Mouse (Mus musculus) liver, embryonic 12.5 days (tissue): ENCODE data around the gene Calu. TPM values are rescaled to one million over a fixed set of nuclear protein-coding genes. Genes with fewer than 3 reads are reported as not detected.

Experiments
- ATAC-seq: fragments of 200-750 bp; cut with Nextera tagmentation; 2 replicates; pipeline ENCODE4 v1.8.0; 2017; ENCODE audit warnings: moderate number of reproducible peaks, mild to moderate bottlenecking, moderate library complexity
- H3K27ac ChIP-seq: fragments of 300-500 bp; sonication (generic); 2 replicates; pipeline ENCODE4 v1.5.1; 2016; ENCODE audit warnings: mild to moderate bottlenecking
- H3K27me3 ChIP-seq: fragments of 300-500 bp; sonication (generic); replicated peaks from 2 replicates; pipeline ENCODE4 v1.6.1; 2016; ENCODE audit warnings: mild to moderate bottlenecking, moderate library complexity
- H3K36me3 ChIP-seq: fragments of 300-500 bp; sonication (generic); 2 replicates; pipeline ENCODE4 v1.6.1; 2016; ENCODE audit warnings: mild to moderate bottlenecking, moderate library complexity
- H3K4me1 ChIP-seq: fragments of 300-500 bp; sonication (generic); 2 replicates; pipeline ENCODE4 v1.6.1; 2016
- H3K4me2 ChIP-seq: fragments of 300-500 bp; sonication (generic); 2 replicates; pipeline ENCODE4 v1.6.1; 2016; ENCODE audit warnings: mild to moderate bottlenecking, moderate library complexity
- H3K4me3 ChIP-seq: fragments of 300-500 bp; sonication (generic); 2 replicates; pipeline ENCODE4 v1.5.1; 2016; ENCODE audit warnings: mild to moderate bottlenecking, moderate library complexity
- H3K9ac ChIP-seq: fragments of 300-500 bp; sonication (generic); 2 replicates; pipeline ENCODE4 v1.6.1; 2016; ENCODE audit warnings: mild to moderate bottlenecking, moderate library complexity
- H3K9me3 ChIP-seq: fragments of 300-500 bp; sonication (generic); replicated peaks from 2 replicates; pipeline ENCODE4 v1.6.1; 2016; ENCODE audit warnings: mild to moderate bottlenecking, moderate library complexity
- WGBS: fragments of 180-500 bp; shearing (Covaris S2); methylation state at CpG from one replicate; pipeline ENCODE4 v1.1.7; 2016; ENCODE audit not compliant: insufficient replicate concordance; 5-methylcytosine and 5-hydroxymethylcytosine counted together
- polyA plus RNA-seq: library from polyadenylated mRNA; unstranded; fragments of >200 nt; fragmentation: Nextera tagmentation; extraction: Ambion mirVana; gene quantifications from 2 replicates; pipeline ENCODE4 v1.2.1, GENCODE M21; 2016

Gene Calu
- 127 and 131 TPM in 2 replicates for polyA plus RNA-seq

- WGBS, result under 1% methylated on average over 55 of the region's 55 CpGs
- Histone ChIP-seq H3K4me2 (peak within 1 kb of the TSS; percentile 71), H3K36me3 (no peaks in the 10 kb centered on the region), H3K4me1 (peaks cover 43% of the 10 kb centered on the region), H3K27ac (peak within 1 kb of the TSS; percentile 79), H3K9ac (peak within 1 kb of the TSS; percentile 90), H3K27me3 (no peaks in the 10 kb centered on the region), H3K4me3 (peak within 1 kb of the TSS; percentile 91), H3K9me3 (no peaks in the 10 kb centered on the region)
- peak; percentile 97 for ATAC-seq
Observed at GRCm38 (mm10) chr6:29347665-29348370, at the start of gene Calu. TSS of gene Calu (plus strand) at chr6:29348069.

- Histone ChIP-seq H3K4me2 (no peak overlapping the region), H3K4me1 (no peaks in the 10 kb centered on the region), H3K27ac (no peak overlapping the region), H3K27me3 (no peaks in the 10 kb centered on the region; the same call in 1 of the 2 replicates), H3K9me3 (no peaks in the 10 kb centered on the region), H3K36me3 (no peaks in the 10 kb centered on the region), H3K9ac (no peak overlapping the region), H3K4me3 (no peak overlapping the region)
- 49% methylated on average over 2 of the region's 2 CpGs for WGBS
- ATAC-seq, result no peak
Observed at GRCm38 (mm10) chr6:29299112-29299511, 48.8 kb upstream of the Calu start.

DNA sequence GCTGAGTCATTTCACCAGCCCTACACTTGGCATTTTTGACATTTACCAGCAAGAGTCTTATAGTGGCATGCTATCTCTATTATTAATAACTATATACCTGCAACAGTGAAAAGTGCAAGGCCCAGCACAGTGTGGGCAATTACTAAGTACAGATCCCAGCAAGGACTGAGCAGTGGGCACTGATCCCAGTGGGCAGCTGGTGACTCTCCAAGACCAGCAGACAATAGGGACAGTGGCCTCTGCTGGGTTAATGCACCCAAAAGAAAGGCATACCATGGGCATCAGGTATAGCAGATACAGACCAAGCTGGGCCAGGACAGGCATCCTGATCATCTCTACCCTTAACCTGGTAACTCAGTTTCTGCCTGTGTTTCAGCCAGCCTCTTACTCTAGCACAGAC lies 44.6 kb upstream of the Calu start:
- no peak overlapping the region for H3K9ac ChIP-seq
- no peaks in the 10 kb centered on the region for H3K36me3 ChIP-seq
- no peak for ATAC-seq
- H3K4me1 ChIP-seq, result no peaks in the 10 kb centered on the region
- no peaks in the 10 kb centered on the region; the same call in 1 of the 2 replicates for H3K27me3 ChIP-seq
- H3K4me2 ChIP-seq, result no peak overlapping the region
- H3K9me3 ChIP-seq, result no peaks in the 10 kb centered on the region
- no peak overlapping the region for H3K27ac ChIP-seq
- H3K4me3 ChIP-seq, result no peak overlapping the region

- Histone ChIP-seq H3K36me3 (no peaks in the 10 kb centered on the region), H3K27me3 (no peaks in the 10 kb centered on the region; the same call in 1 of the 2 replicates), H3K9ac (no peak overlapping the region), H3K4me2 (no peak overlapping the region), H3K9me3 (no peaks in the 10 kb centered on the region), H3K4me1 (no peaks in the 10 kb centered on the region), H3K27ac (no peak overlapping the region), H3K4me3 (no peak overlapping the region)
- WGBS, result 30% methylated on average over 5 of the region's 5 CpGs
- no peak for ATAC-seq
Observed at GRCm38 (mm10) chr6:29303726-29304125, 44.1 kb upstream of the Calu start.

- ATAC-seq, result no peak
- Histone ChIP-seq H3K4me3 (no peak overlapping the region), H3K9ac (no peak overlapping the region), H3K9me3 (no peaks in the 10 kb centered on the region), H3K4me1 (no peaks in the 10 kb centered on the region), H3K36me3 (no peaks in the 10 kb centered on the region), H3K4me2 (no peak overlapping the region), H3K27ac (no peak overlapping the region), H3K27me3 (no peaks in the 10 kb centered on the region; the same call in 1 of the 2 replicates)
- 75% methylated on average over 4 of the region's 4 CpGs for WGBS
Observed at GRCm38 (mm10) chr6:29305462-29305861, 42.4 kb upstream of the Calu start.

DNA sequence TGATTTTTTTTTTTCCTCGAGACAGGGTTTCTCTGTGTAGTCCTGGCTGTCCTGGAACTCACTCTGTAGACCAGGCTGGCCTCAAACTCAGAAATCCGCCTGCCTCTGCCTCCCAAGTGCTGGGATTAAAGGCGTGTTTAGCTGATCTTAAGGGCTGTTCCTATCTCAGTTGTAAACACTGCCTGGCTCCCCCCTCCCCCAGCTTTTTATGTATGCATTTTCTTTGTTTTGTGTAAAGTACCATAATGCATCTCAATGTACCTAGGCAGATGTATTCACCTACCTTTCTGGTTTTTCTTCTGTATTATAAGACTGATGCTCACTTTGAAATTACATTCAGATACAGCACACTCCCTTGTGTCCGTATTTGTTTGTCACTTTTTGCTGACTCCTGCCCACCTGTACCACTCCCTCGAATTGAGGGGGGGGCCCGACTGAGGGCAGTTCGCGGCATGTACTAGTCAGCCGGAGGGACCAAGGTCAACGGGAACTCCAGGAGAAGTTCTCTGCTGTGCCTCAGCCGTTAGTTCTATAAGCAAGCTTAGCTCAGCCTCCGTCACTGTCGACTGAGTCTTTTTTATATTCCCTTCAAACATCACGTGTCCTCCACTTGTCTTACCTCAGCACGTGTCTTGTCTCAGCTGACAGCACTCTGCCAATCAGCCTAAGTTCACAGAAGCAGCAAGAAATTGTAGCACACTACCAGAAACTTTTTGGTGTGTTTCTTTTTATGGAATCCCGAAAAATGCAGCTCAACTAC lies 38.8 kb upstream of the Calu start:
- no peaks in the 10 kb centered on the region; the same call in 1 of the 2 replicates for H3K27me3 ChIP-seq
- H3K9me3 ChIP-seq, result no peaks in the 10 kb centered on the region
- H3K4me2 ChIP-seq, result no peak overlapping the region
- no peak overlapping the region for H3K9ac ChIP-seq
- no peaks in the 10 kb centered on the region for H3K36me3 ChIP-seq
- WGBS, result 76% methylated on average over 16 of the region's 16 CpGs
- no peak for ATAC-seq
- H3K4me1 ChIP-seq, result no peaks in the 10 kb centered on the region
- no peak overlapping the region for H3K27ac ChIP-seq
- no peak overlapping the region for H3K4me3 ChIP-seq

- ATAC-seq, result no peak
- no peak overlapping the region for H3K9ac ChIP-seq
- WGBS, result 67% methylated on average over 14 of the region's 14 CpGs
Observed at GRCm38 (mm10) chr6:29313690-29314202, 34.1 kb upstream of the Calu start.

DNA sequence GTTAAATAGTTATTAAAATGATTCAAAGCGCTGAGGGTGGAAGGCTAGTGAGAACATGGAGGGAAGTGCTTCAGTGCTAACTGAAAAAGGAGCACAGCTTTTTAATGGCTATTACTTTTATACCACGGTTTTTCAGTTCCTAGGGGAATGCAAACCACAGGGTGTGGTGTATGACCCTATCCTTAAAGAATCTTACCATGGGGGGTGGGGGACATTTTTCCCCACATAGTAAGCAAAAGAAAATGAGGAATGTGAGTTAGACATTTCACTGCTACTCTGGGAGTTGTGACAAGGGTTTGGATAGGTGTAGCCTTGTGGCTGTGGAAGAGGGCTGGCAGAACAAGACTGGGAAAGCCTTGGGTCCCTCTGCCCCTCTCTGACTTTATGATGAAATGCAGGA lies 30.6 kb upstream of the Calu start:
- no peak overlapping the region for H3K9ac ChIP-seq
- no peaks in the 10 kb centered on the region for H3K4me1 ChIP-seq
- no peaks in the 10 kb centered on the region for H3K36me3 ChIP-seq
- no peak overlapping the region for H3K27ac ChIP-seq
- no peak overlapping the region for H3K4me2 ChIP-seq
- no peak overlapping the region for H3K4me3 ChIP-seq
- H3K9me3 ChIP-seq, result no peaks in the 10 kb centered on the region
- no peak for ATAC-seq
- no peaks in the 10 kb centered on the region; the same call in 1 of the 2 replicates for H3K27me3 ChIP-seq
- WGBS, result 57% methylated on average over 2 of the region's 2 CpGs

More at GRCm38 (mm10) chr6:29313690-29314202, 34.1 kb upstream of the Calu start:
- Histone ChIP-seq H3K27ac (no peak overlapping the region), H3K27me3 (no peaks in the 10 kb centered on the region; the same call in 1 of the 2 replicates), H3K4me1 (no peaks in the 10 kb centered on the region), H3K36me3 (no peaks in the 10 kb centered on the region), H3K4me3 (no peak overlapping the region), H3K4me2 (no peak overlapping the region), H3K9me3 (no peaks in the 10 kb centered on the region)

DNA sequence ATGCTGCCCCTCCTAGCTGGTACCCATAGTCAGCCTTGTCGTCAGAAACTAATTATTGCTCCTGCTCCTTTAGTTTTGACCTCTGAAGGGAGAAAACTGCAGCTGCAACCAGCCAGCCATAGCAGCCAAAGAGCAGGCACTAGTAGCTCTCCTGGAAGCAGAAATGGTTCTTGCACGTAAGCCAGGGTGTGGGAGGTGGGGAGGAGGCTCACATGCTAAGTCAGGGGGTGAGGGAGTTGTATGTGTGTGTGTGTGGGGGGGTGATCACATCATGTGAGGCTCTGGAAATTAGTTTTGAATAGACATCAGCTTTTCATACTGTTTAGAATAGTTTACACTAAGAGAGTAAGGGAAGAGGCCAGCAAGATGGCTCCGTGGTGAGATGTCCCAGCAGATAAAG lies 29.9 kb upstream of the Calu start:
- H3K9me3 ChIP-seq, result no peaks in the 10 kb centered on the region
- H3K4me1 ChIP-seq, result no peaks in the 10 kb centered on the region
- ATAC-seq, result no peak
- H3K4me2 ChIP-seq, result no peak overlapping the region
- H3K4me3 ChIP-seq, result no peak overlapping the region
- no peaks in the 10 kb centered on the region; the same call in 1 of the 2 replicates for H3K27me3 ChIP-seq
- WGBS, result 58% methylated on average over 3 of the region's 3 CpGs
- no peaks in the 10 kb centered on the region for H3K36me3 ChIP-seq
- no peak overlapping the region for H3K27ac ChIP-seq
- no peak overlapping the region for H3K9ac ChIP-seq

GRCm38 (mm10) chr6:29318879-29319278 lies 29.0 kb upstream of the Calu start, which contains the start of gene Fam71f1:
TSS of gene Fam71f1 (plus strand) at chr6:29319140.
- Histone ChIP-seq H3K9ac (no peak within 1 kb of the TSS), H3K4me1 (no peaks in the 10 kb centered on the region), H3K27me3 (no peaks in the 10 kb centered on the region; the same call in 1 of the 2 replicates), H3K4me3 (no peak within 1 kb of the TSS), H3K9me3 (no peaks in the 10 kb centered on the region), H3K36me3 (no peaks in the 10 kb centered on the region), H3K4me2 (no peak within 1 kb of the TSS), H3K27ac (no peak within 1 kb of the TSS)
- no peak for ATAC-seq
- 39% methylated on average over 5 of the region's 5 CpGs for WGBS

DNA sequence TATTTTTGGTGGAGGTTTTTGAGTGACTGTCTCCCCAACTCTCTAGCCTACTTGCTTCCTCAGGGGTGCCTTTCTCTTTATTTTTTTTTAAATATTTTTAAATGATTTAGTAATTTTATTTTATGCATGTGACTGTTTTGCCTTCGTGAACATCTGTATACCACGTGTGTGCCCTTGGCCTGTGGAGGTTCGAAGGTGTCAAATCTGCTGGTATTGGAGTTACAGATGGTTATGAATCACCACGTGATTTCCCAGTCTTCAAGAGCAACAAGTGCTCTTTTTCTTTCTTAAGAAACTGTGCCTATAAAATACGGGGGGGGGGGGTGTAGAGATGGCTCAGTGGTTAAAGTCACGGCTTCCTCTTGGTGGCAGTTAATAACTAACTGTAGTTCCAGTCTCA lies 26.3 kb upstream of the Calu start:
- H3K4me2 ChIP-seq, result no peak overlapping the region
- H3K9me3 ChIP-seq, result no peaks in the 10 kb centered on the region
- H3K4me3 ChIP-seq, result no peak overlapping the region
- 67% methylated on average over 6 of the region's 6 CpGs for WGBS
- H3K27me3 ChIP-seq, result peaks cover 3% of the 10 kb centered on the region; the same call in 1 of the 2 replicates
- no peaks in the 10 kb centered on the region for H3K4me1 ChIP-seq
- no peaks in the 10 kb centered on the region for H3K36me3 ChIP-seq
- ATAC-seq, result no peak
- H3K27ac ChIP-seq, result no peak overlapping the region
- no peak overlapping the region for H3K9ac ChIP-seq

DNA sequence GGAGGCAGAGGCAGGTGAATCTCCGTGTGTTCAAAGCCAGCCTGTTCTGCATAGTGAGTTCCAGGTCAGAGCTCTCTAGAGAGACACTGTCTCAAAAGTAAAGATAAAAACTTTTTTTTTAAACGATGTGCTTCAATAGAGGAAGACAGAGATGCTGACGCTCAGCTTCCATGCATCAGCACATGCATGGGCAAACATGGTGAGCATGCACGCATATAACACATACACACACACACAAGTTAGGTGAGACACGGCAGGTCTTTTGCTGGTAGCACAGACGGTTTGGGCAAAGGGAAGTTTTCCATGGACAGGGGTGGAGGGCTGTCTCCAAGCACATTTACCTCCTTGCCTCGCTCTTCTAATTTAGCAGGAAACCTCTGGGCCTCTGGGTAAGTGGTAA lies 25.7 kb upstream of the Calu start:
- WGBS, result 74% methylated on average over 7 of the region's 7 CpGs
- peaks cover 3% of the 10 kb centered on the region; the same call in 1 of the 2 replicates for H3K27me3 ChIP-seq
- no peak for ATAC-seq
- no peak overlapping the region for H3K4me3 ChIP-seq
- H3K27ac ChIP-seq, result no peak overlapping the region
- H3K9me3 ChIP-seq, result no peaks in the 10 kb centered on the region
- H3K4me1 ChIP-seq, result no peaks in the 10 kb centered on the region
- no peak overlapping the region for H3K4me2 ChIP-seq
- H3K9ac ChIP-seq, result no peak overlapping the region
- H3K36me3 ChIP-seq, result no peaks in the 10 kb centered on the region
